Mouse (Mus musculus) midbrain, embryonic 13.5 days (tissue): Measurements from ENCODE around the gene Stt3b. TPM values are rescaled to one million over a fixed set of nuclear protein-coding genes. Genes with fewer than 3 reads are reported as not detected.

Source experiments
- ATAC-seq: fragments of 200-750 bp; cut with Nextera tagmentation; 2 replicates; pipeline ENCODE4 v1.8.0; 2017; ENCODE audit warnings: mild to moderate bottlenecking, moderate TSS enrichment, moderate library complexity
- H3K27ac ChIP-seq: fragments of 300-500 bp; sonication (generic); 2 replicates; pipeline ENCODE4 v1.5.1; 2015; ENCODE audit warnings: inconsistent platforms, mild to moderate bottlenecking, moderate library complexity
- H3K27me3 ChIP-seq: fragments of 300-500 bp; sonication (generic); 2 replicates; pipeline ENCODE4 v1.6.1; 2015; ENCODE audit warnings: mild to moderate bottlenecking, inconsistent platforms
- H3K36me3 ChIP-seq: fragments of 300-500 bp; sonication (generic); 2 replicates; pipeline ENCODE4 v1.6.1; 2015; ENCODE audit warnings: mild to moderate bottlenecking, inconsistent platforms
- H3K4me1 ChIP-seq: fragments of 300-500 bp; sonication (generic); replicated peaks from 2 replicates; pipeline ENCODE4 v1.6.1; 2015; ENCODE audit warnings: inconsistent platforms
- H3K4me2 ChIP-seq: fragments of 300-500 bp; sonication (generic); replicated peaks from 2 replicates; pipeline ENCODE4 v1.6.1; 2015; ENCODE audit warnings: moderate library complexity, mild to moderate bottlenecking, inconsistent platforms
- H3K4me3 ChIP-seq: fragments of 300-500 bp; sonication (generic); replicated peaks from 2 replicates; pipeline ENCODE4 v1.5.1; 2015; ENCODE audit warnings: mild to moderate bottlenecking, inconsistent platforms
- H3K9ac ChIP-seq: fragments of 300-500 bp; sonication (generic); replicated peaks from 2 replicates; pipeline ENCODE4 v1.6.1; 2015; ENCODE audit warnings: mild to moderate bottlenecking, inconsistent platforms
- H3K9me3 ChIP-seq: fragments of 300-500 bp; sonication (generic); 2 replicates; pipeline ENCODE4 v1.6.1; 2016; ENCODE audit warnings: mild to moderate bottlenecking, inconsistent platforms
- WGBS: fragments of 180-500 bp; shearing (Covaris S2); methylation state at CpG from one replicate; pipeline ENCODE4 v1.1.7; 2015; 5-methylcytosine and 5-hydroxymethylcytosine counted together
- polyA plus RNA-seq: library from polyadenylated mRNA; unstranded; fragments of >200 nt; fragmentation: Nextera tagmentation; extraction: Ambion mirVana; gene quantifications from 2 replicates; pipeline ENCODE4 v1.2.1, GENCODE M21; 2015

The Stt3b gene
- polyA plus RNA-seq, 1 experiment from 2014 or later, result 74.2 TPM

GRCm38 (mm10) chr9:115203136-115203535 is 107.1 kb downstream of the Stt3b start:
- H3K36me3 ChIP-seq, result 0 out of 2 replicates have a peak, but pooled peaks cover under 1% of the 10 kb centered on the region
- no peaks in the 10 kb centered on the region for H3K9me3 ChIP-seq
- no peak overlapping the region for H3K4me2 ChIP-seq
- no peaks in the 10 kb centered on the region for H3K27me3 ChIP-seq
- H3K9ac ChIP-seq, result no peak overlapping the region
- H3K4me3 ChIP-seq, result no peak overlapping the region
- H3K4me1 ChIP-seq, result 0 out of 2 replicates have a peak, but pooled peaks cover 3% of the 10 kb centered on the region
- WGBS, result 48% methylated on average over 6 of the region's 6 CpGs
- ATAC-seq, result no peak
- H3K27ac ChIP-seq, result no peak overlapping the region

GRCm38 (mm10) chr9:115201264-115201663 is 109.0 kb downstream of the Stt3b start:
- no peaks in the 10 kb centered on the region for H3K36me3 ChIP-seq
- no peak overlapping the region for H3K4me3 ChIP-seq
- no peak overlapping the region for H3K9ac ChIP-seq
- no peaks in the 10 kb centered on the region for H3K9me3 ChIP-seq
- 91% methylated on average over 6 of the region's 6 CpGs for WGBS
- H3K4me2 ChIP-seq, result no peak overlapping the region
- H3K27ac ChIP-seq, result no peak overlapping the region
- H3K27me3 ChIP-seq, result no peaks in the 10 kb centered on the region
- no peak for ATAC-seq
- 0 out of 2 replicates have a peak, but pooled peaks cover 3% of the 10 kb centered on the region for H3K4me1 ChIP-seq

GRCm38 (mm10) chr9:115200166-115200862 is 109.9 kb downstream of the Stt3b start:
- Histone ChIP-seq H3K4me1 (no peaks in the 10 kb centered on the region), H3K36me3 (no peaks in the 10 kb centered on the region), H3K27ac (no peak overlapping the region), H3K9ac (no peak overlapping the region), H3K27me3 (no peaks in the 10 kb centered on the region), H3K9me3 (no peaks in the 10 kb centered on the region), H3K4me2 (no peak overlapping the region), H3K4me3 (no peak overlapping the region)
- WGBS, result 92% methylated on average over 15 of the region's 15 CpGs
- ATAC-seq, result no peak

GRCm38 (mm10) chr9:115197082-115197481 is 113.1 kb downstream of the Stt3b start:
- WGBS, result 82% methylated on average over 7 of the region's 7 CpGs
- Histone ChIP-seq H3K4me1 (no peaks in the 10 kb centered on the region), H3K9me3 (no peaks in the 10 kb centered on the region), H3K36me3 (no peaks in the 10 kb centered on the region), H3K9ac (no peak overlapping the region), H3K27ac (no peak overlapping the region), H3K27me3 (no peaks in the 10 kb centered on the region), H3K4me3 (no peak overlapping the region), H3K4me2 (no peak overlapping the region)
- ATAC-seq, result no peak

- H3K9ac ChIP-seq, result no peak overlapping the region
- H3K27ac ChIP-seq, result no peak overlapping the region
- no peak for ATAC-seq
- H3K27me3 ChIP-seq, result no peaks in the 10 kb centered on the region
- no peak overlapping the region for H3K4me2 ChIP-seq
- no peaks in the 10 kb centered on the region for H3K4me1 ChIP-seq
- no peaks in the 10 kb centered on the region for H3K36me3 ChIP-seq
- no peak overlapping the region for H3K4me3 ChIP-seq
- no peaks in the 10 kb centered on the region for H3K9me3 ChIP-seq
- WGBS, result 72% methylated on average over 3 of the region's 3 CpGs
Measured at GRCm38 (mm10) chr9:115192890-115193289, 117.3 kb downstream of the Stt3b start.
